Mouse (Mus musculus) E14TG2a.4 (cell line): ENCODE results near the gene Srcin1.

Source experiments
- CTCF ChIP-seq: conservative IDR thresholded peaks from 2 replicates; pipeline ENCODE4 v1.5.1; 2014; ENCODE audit warnings: low read length
- NANOG ChIP-seq: IDR thresholded peaks from 2 replicates; pipeline ENCODE4 v1.6.1; 2014; ENCODE audit warnings: borderline replicate concordance, low read length, mixed read lengths
- POU5F1 ChIP-seq: IDR thresholded peaks from 2 replicates; pipeline ENCODE4 v1.6.1; 2014; ENCODE audit warnings: low read length, borderline replicate concordance

- no peak for TF ChIP-seq CTCF
- no peak for TF ChIP-seq NANOG
- TF ChIP-seq POU5F1 = no peak
Observed at GRCm38 (mm10) chr11:97562536-97562935, 13.4 kb downstream of the Srcin1 start.
